Mouse (Mus musculus) A20 (cell line): ENCODE results near the gene Rap1gap2.

Experiments
- DNase-seq: peaks from one replicate; pipeline ENCODE4 v3.0.0-alpha.2; 2011; ENCODE audit warnings: low read depth, low spot score

The Rap1gap2 gene

GRCm38 (mm10) chr11:74574768-74575434 lies 35.8 kb downstream of the Rap1gap2 start:
- no peak for DNase-seq

GRCm38 (mm10) chr11:74572459-74573061 lies 38.2 kb downstream of the Rap1gap2 start:
- DNase-seq: no peak

GRCm38 (mm10) chr11:74569735-74570134 lies 41.0 kb downstream of the Rap1gap2 start:
- DNase-seq: no peak

DNA sequence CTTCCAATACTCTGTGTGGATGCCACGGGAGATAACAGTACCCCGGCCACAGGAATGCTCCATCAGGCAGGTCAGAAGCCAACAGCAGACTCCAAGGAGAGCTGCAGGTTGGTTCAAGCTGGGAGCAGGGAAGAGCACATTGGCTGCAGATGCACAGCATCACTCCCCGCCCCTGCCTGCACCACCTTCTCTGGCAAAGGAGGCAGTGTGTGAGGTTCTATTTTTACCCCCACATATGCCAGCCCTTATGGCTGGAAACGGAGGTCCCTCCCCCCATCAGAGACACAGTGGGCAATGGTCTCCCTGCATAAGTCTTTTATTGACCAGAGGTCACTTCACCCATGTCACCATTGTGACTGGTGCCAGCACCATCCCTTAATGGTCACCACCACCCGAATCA lies 42.3 kb downstream of the Rap1gap2 start:
- no peak for DNase-seq

DNA sequence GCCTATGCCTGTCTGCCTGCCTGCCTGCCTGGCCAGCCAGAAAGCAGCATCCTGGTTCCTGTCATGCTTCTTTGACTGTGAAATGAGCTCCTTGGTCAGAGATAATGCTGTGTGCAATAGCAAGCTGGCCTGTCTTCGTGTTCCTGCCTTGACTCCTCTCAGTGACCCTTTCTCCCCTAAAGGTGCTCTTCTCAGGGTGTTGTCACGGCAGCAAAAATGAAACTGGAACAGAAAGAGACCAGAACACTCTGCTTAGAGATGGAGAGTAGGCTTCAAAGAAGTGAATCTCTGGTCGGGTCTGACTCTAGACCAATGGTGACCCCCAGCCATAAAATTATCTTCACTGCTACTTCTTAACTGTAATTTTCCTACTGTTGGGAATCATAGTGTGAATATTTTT lies 42.7 kb downstream of the Rap1gap2 start:
- DNase-seq: peak; percentile 42

- no peak for DNase-seq
These were observed 44.3 kb downstream of the Rap1gap2 start for GRCm38 (mm10) chr11:74566326-74566874.

- DNase-seq: no peak
These were observed 49.3 kb downstream of the Rap1gap2 start for GRCm38 (mm10) chr11:74561392-74561791.

DNA sequence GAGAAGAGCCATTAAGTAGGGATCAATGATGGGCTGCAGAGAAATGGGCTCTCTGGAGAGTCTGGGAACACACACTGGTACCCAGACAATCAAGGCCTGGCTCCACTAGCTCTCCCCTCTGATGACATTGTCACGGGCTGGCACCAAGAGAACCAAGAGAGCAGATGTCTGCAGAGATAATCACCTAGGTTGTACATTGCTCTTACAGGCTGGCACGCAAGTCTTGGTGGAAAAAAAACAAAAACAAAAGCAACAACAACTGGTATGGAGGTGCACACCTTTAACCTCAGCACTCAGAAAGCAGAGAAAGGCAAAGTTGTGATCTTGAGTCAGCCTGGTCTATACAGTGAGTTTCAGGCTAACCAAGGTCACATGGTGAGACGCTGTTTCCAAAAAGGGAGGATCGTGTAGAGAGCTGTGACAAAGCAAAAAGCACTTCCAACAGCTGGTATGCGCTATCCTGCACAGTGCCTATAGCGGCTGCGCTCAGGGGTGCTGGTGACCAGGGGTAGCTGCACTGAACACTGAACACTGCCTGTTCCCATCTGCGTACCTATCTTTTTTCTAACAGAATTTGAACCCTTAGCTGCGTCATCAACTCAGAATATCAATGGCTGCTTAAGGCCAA lies 50.0 kb downstream of the Rap1gap2 start:
- no peak for DNase-seq

GRCm38 (mm10) chr11:74559793-74560433 lies 50.8 kb downstream of the Rap1gap2 start:
- no peak for DNase-seq

GRCm38 (mm10) chr11:74558933-74559332 lies 51.8 kb downstream of the Rap1gap2 start:
- no peak for DNase-seq

GRCm38 (mm10) chr11:74557456-74558230 lies 53.1 kb downstream of the Rap1gap2 start:
- no peak for DNase-seq

- no peak for DNase-seq
These were observed 54.9 kb downstream of the Rap1gap2 start for GRCm38 (mm10) chr11:74555716-74556374.

- DNase-seq: no peak
These were observed 55.9 kb downstream of the Rap1gap2 start for GRCm38 (mm10) chr11:74554683-74555341.

- DNase-seq: no peak
These were observed 59.1 kb downstream of the Rap1gap2 start for GRCm38 (mm10) chr11:74551568-74551967.

GRCm38 (mm10) chr11:74550615-74551102 lies 60.1 kb downstream of the Rap1gap2 start:
- DNase-seq: no peak

DNA sequence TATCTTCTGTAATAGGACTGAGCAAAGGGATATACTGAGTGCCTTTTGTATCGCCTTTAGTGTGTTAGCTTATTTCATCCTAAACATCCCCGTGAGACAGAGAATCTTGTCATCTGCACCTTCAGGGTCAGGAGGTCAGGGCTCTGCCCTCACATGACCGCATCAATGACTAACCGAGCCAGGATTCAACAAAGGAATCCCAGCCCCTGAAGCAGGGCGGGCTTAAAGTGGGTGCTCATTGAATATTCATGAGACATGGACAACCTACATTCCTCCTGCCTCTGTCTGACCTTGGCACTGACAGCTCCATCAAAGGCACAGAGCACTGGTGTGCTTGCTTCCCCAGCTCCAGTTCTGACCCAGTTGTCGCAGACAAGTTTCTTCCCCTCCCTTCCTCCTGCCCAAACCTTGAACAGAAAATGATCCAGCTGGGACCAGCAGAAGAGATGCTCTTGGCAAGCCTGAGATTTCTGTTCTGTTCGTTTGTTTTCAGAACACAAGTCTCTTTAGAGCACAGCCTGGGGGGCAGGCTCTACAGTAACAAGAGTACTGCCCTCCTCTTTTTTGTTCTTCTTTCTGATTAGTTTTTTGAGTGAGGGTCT lies 61.8 kb downstream of the Rap1gap2 start:
- DNase-seq: no peak

DNA sequence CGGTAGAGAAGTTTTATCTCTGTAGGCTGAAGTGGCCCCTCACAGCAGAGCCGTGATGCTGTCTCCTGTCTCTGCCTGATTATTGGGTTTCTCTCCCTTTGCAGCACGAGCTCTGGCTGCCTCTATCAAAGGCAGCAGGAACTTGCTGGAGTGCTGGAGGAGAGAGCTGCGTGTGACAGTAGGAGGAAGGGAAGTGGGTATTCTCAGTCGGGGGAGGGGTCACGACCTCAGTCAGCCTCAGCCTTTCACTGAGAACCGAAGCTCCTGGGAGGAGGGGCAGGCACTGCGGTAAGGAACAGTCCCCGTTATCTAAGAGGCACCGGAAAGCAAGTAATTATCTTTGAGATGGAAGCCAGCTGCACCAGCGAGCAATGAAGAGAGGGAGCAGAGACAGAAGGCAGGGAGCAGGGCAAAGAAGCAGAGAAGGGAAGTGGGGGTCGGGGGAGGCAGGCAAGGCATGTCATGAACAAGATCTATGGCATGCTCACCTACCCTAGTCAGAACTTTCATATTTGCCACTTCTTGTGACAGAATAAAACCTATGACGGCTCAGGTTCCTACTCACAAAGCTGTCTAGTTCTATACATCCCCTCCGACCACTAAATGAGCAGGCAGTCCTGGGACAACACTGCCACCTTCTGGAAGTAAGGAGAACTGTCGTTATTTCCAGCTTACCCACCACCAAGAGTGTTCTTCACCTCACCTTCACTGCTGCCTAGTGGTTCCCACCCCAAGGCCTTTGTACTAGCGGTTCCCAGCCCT lies 63.6 kb downstream of the Rap1gap2 start:
- peak; percentile 85 for DNase-seq

DNA sequence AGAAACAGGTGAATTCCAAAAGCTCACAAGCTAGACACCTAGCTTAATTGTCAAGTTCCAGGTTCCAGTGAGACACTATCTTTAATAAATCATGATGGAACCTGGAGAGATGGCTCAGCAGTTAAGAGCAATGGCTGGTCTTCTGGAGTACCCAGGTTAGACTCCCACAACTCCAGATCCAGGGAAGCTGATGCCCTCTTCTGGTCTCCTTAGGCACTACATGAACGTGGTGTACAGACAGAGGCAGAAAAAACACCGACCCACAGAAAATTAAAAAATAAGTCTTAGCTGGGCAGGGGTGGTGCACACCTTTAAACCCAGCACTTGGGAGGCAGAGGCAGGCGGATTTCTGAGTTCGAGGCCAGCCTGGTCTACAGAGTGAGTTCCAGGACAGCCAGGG lies 64.5 kb downstream of the Rap1gap2 start:
- peak; percentile 75 for DNase-seq

GRCm38 (mm10) chr11:74545560-74545959 lies 65.2 kb downstream of the Rap1gap2 start:
- DNase-seq: no peak
